Mouse (Mus musculus): ENCODE measurements around the gene Gm648.

GRCm38 (mm10) chrX:56497241-56497640 lies 52.2 kb downstream of the Gm648 start:
- no peak for TF ChIP-seq MYOG (IDR thresholded peaks at IDR 0.05; ENCODE audit: control insufficient read depth, extremely low read depth, insufficient read length)
- no peak for TF ChIP-seq CTCF (IDR thresholded peaks at IDR 0.05; ENCODE audit: control insufficient read depth, insufficient read depth, insufficient read length)
- no peak for TF ChIP-seq FOSL1 (IDR thresholded peaks at IDR 0.05; ENCODE audit: insufficient read depth, low read length, poor library complexity, severe bottlenecking)
- TF ChIP-seq MAX (IDR thresholded peaks at IDR 0.05) = no peak
- TF ChIP-seq USF1 (IDR thresholded peaks at IDR 0.05; ENCODE audit: low read depth) = no peak
- no peak for TF ChIP-seq MYOD1 (IDR thresholded peaks at IDR 0.05; ENCODE audit: control insufficient read depth, insufficient read length, low read depth)
- TF ChIP-seq CEBPB (IDR thresholded peaks at IDR 0.05; ENCODE audit: low read depth) = no peak

All from C2C12 (cell line).